Mouse (Mus musculus): ENCODE results near the gene Caskin2.

GRCm38 (mm10) chr11:115805005-115805404, 8.4 kb downstream of the Caskin2 start:
- TF ChIP-seq CTCF (IDR thresholded peaks at IDR 0.05; ENCODE audit: low read depth, low read length) (no peak), GATA1 (IDR thresholded peaks at IDR 0.05; ENCODE audit: borderline replicate concordance, low read length) (no peak), POLR2AphosphoS5 (IDR thresholded peaks at IDR 0.05; ENCODE audit: insufficient replicate concordance, low read depth, low read length) (no peak), TAL1 (conservative IDR thresholded peaks at IDR 0.05; ENCODE audit: low read depth, low read length) (no peak)

All from G1E (cell line).